Mouse (Mus musculus): ENCODE measurements around the gene Esam. TPM values are rescaled to one million over a fixed set of nuclear protein-coding genes. Genes with fewer than 3 reads are reported as not detected.

Gene Esam
- polyA plus RNA-seq, 1 experiment from 2014 or later: 68.5 TPM

- DNase-seq (ENCODE audit: low spot score): no peak
Observed at GRCm38 (mm10) chr9:37567019-37567418, 39.1 kb downstream of the Esam start.

GRCm38 (mm10) chr9:37567454-37567853, 39.6 kb downstream of the Esam start:
- Histone ChIP-seq H3K27me3 (ENCODE audit: insufficient read depth, low read length) (no peaks in the 10 kb centered on the region), H3K4me1 (replicated peaks; ENCODE audit: insufficient read depth, low read length) (peaks cover 21% of the 10 kb centered on the region), H3K36me3 (ENCODE audit: insufficient read depth, low read length) (no peaks in the 10 kb centered on the region), H3K4me2 (ENCODE audit: low read length) (peak overlapping the region; percentile 45; the same call in 1 of the 2 replicates), H3K9ac (ENCODE audit: low read depth, low read length) (0 out of 2 replicates have a peak overlapping the region, but pooled peaks have one; percentile 0), H3K9me3 (replicated peaks; ENCODE audit: low read length) (no peaks in the 10 kb centered on the region), H3K27ac (no peak overlapping the region), H3K4me3 (replicated peaks; ENCODE audit: low read depth, low read length) (no peak overlapping the region)
- 25% methylated on average over 5 of the region's 5 CpGs for WGBS
- DNase-seq (ENCODE audit: low spot score) (no peak), ATAC-seq (replicated peaks; ENCODE audit: low FRiP score, low read depth) (no peak)
- no peak for TF ChIP-seq CTCF (IDR thresholded peaks at IDR 0.05; ENCODE audit: low read depth)

More at GRCm38 (mm10) chr9:37567019-37567418, 39.1 kb downstream of the Esam start:
- WGBS: 88% methylated on average over 2 of the region's 2 CpGs
- Histone ChIP-seq H3K9me3 (replicated peaks; ENCODE audit: low read length) (no peaks in the 10 kb centered on the region), H3K4me2 (ENCODE audit: low read length) (no peak overlapping the region), H3K9ac (ENCODE audit: low read depth, low read length) (no peak overlapping the region), H3K27me3 (ENCODE audit: insufficient read depth, low read length) (no peaks in the 10 kb centered on the region), H3K27ac (no peak overlapping the region), H3K4me1 (replicated peaks; ENCODE audit: insufficient read depth, low read length) (peaks cover 21% of the 10 kb centered on the region), H3K36me3 (ENCODE audit: insufficient read depth, low read length) (no peaks in the 10 kb centered on the region), H3K4me3 (replicated peaks; ENCODE audit: low read depth, low read length) (no peak overlapping the region)
- no peak for ATAC-seq (replicated peaks; ENCODE audit: low FRiP score, low read depth)
- TF ChIP-seq CTCF (IDR thresholded peaks at IDR 0.05; ENCODE audit: low read depth): no peak

- 5% methylated on average over 15 of the region's 15 CpGs for WGBS
- no peak for TF ChIP-seq CTCF (IDR thresholded peaks at IDR 0.05; ENCODE audit: low read depth)
- H3K36me3 ChIP-seq (ENCODE audit: insufficient read depth, low read length): no peaks in the 10 kb centered on the region
- H3K4me2 ChIP-seq (ENCODE audit: low read length): peak overlapping the region; percentile 45
- 0 out of 2 replicates have a peak overlapping the region, but pooled peaks have one; percentile 0 for H3K9ac ChIP-seq (ENCODE audit: low read depth, low read length)
- H3K9me3 ChIP-seq (replicated peaks; ENCODE audit: low read length): no peaks in the 10 kb centered on the region
- no peak overlapping the region for H3K4me3 ChIP-seq (replicated peaks; ENCODE audit: low read depth, low read length)
- DNase-seq (ENCODE audit: low spot score): peak; percentile 65
- 0 out of 2 replicates have a peak overlapping the region, but pooled peaks have one; percentile 47 for H3K27ac ChIP-seq
- H3K4me1 ChIP-seq (replicated peaks; ENCODE audit: insufficient read depth, low read length): peaks cover 21% of the 10 kb centered on the region
- 0 out of 2 replicates have a peak, but pooled peaks have one; percentile 46 for ATAC-seq (replicated peaks; ENCODE audit: low FRiP score, low read depth)
- no peaks in the 10 kb centered on the region for H3K27me3 ChIP-seq (ENCODE audit: insufficient read depth, low read length)
Observed at GRCm38 (mm10) chr9:37567892-37568604, 40.2 kb downstream of the Esam start.

- Histone ChIP-seq H3K9ac (ENCODE audit: low read depth, low read length) (no peak overlapping the region), H3K4me3 (replicated peaks; ENCODE audit: low read depth, low read length) (no peak overlapping the region), H3K36me3 (ENCODE audit: insufficient read depth, low read length) (no peaks in the 10 kb centered on the region), H3K27ac (peak overlapping the region; percentile 57; the same call in 1 of the 2 replicates), H3K9me3 (replicated peaks; ENCODE audit: low read length) (no peaks in the 10 kb centered on the region), H3K4me1 (replicated peaks; ENCODE audit: insufficient read depth, low read length) (peaks cover 21% of the 10 kb centered on the region), H3K4me2 (ENCODE audit: low read length) (peak overlapping the region; percentile 45), H3K27me3 (ENCODE audit: insufficient read depth, low read length) (no peaks in the 10 kb centered on the region)
- DNase-seq (ENCODE audit: low spot score) (peak; percentile 41), ATAC-seq (replicated peaks; ENCODE audit: low FRiP score, low read depth) (0 out of 2 replicates have a peak, but pooled peaks have one; percentile 43)
- 31% methylated on average over 4 of the region's 4 CpGs for WGBS
- no peak for TF ChIP-seq CTCF (IDR thresholded peaks at IDR 0.05; ENCODE audit: low read depth)
Observed at GRCm38 (mm10) chr9:37568605-37569214, 40.8 kb downstream of the Esam start.

GRCm38 (mm10) chr9:37569231-37569835, 41.5 kb downstream of the Esam start:
- Histone ChIP-seq H3K9ac (ENCODE audit: low read depth, low read length) (no peak overlapping the region), H3K27ac (peak overlapping the region; percentile 57; the same call in 1 of the 2 replicates), H3K4me3 (replicated peaks; ENCODE audit: low read depth, low read length) (no peak overlapping the region), H3K27me3 (ENCODE audit: insufficient read depth, low read length) (no peaks in the 10 kb centered on the region), H3K4me1 (replicated peaks; ENCODE audit: insufficient read depth, low read length) (peaks cover 21% of the 10 kb centered on the region), H3K36me3 (ENCODE audit: insufficient read depth, low read length) (no peaks in the 10 kb centered on the region), H3K4me2 (ENCODE audit: low read length) (no peak overlapping the region), H3K9me3 (replicated peaks; ENCODE audit: low read length) (no peaks in the 10 kb centered on the region)
- no peak for DNase-seq (ENCODE audit: low spot score)
- no peak for TF ChIP-seq CTCF (IDR thresholded peaks at IDR 0.05; ENCODE audit: low read depth)
- 34% methylated on average over 2 of the region's 2 CpGs for WGBS
- ATAC-seq (replicated peaks; ENCODE audit: low FRiP score, low read depth): no peak

- Histone ChIP-seq H3K27me3 (ENCODE audit: insufficient read depth, low read length) (no peaks in the 10 kb centered on the region), H3K27ac (no peak overlapping the region), H3K36me3 (ENCODE audit: insufficient read depth, low read length) (no peaks in the 10 kb centered on the region), H3K4me1 (replicated peaks; ENCODE audit: insufficient read depth, low read length) (peaks cover 25% of the 10 kb centered on the region), H3K4me2 (ENCODE audit: low read length) (no peak overlapping the region), H3K4me3 (replicated peaks; ENCODE audit: low read depth, low read length) (no peak overlapping the region), H3K9ac (ENCODE audit: low read depth, low read length) (no peak overlapping the region), H3K9me3 (replicated peaks; ENCODE audit: low read length) (no peaks in the 10 kb centered on the region)
- TF ChIP-seq CTCF (IDR thresholded peaks at IDR 0.05; ENCODE audit: low read depth): no peak
- no peak for ATAC-seq (replicated peaks; ENCODE audit: low FRiP score, low read depth)
- 49% methylated on average over 3 of the region's 3 CpGs for WGBS
- DNase-seq (ENCODE audit: low spot score): no peak
Observed at GRCm38 (mm10) chr9:37572204-37572876, 44.5 kb downstream of the Esam start.

Measured in kidney, postnatal 0 days (tissue).